Mouse (Mus musculus) liver, embryonic 14.5 days (tissue): Measurements from ENCODE around the gene Hesx1.

Experiments used
- CTCF ChIP-seq: IDR thresholded peaks from 2 replicates; pipeline ENCODE4 v1.5.1; 2016; ENCODE audit warnings: antibody characterized with exemption, low read depth, control low read depth
- EP300 ChIP-seq: IDR thresholded peaks from 2 replicates; pipeline ENCODE4 v1.6.1; 2016; ENCODE audit warnings: antibody characterized with exemption, low read depth

DNA sequence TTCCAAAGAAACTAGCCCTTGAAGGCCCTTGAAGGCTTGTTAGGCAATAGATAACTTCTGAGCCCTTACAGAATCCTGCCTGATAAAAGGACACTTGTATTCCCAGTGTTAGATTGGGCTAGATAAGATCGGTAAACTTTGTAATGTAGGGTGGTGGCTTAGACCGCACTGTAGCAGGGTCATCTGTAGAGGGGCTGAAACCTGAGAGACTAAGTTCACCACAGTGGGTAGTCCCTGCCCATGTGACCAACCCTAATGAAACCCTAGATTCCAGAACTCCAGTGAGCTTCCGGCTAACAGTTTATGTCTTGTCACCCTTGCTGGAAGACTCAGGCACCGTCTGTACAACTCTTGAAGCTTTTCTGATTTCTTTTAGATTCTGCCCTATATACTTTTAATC, 19.4 kb downstream of the Hesx1 start:
- no peak for TF ChIP-seq CTCF
- no peak for TF ChIP-seq EP300
